Mouse (Mus musculus) bone marrow macrophage, adult 2 months (primary cell): Measurements from ENCODE around the gene Saxo1. TPM values are rescaled to one million over a fixed set of nuclear protein-coding genes. Genes with fewer than 3 reads are reported as not detected.

Experiments used
- H3K27ac ChIP-seq: 2 replicates; pipeline ENCODE4 v1.5.1; 2012; ENCODE audit warnings: low read depth, low read length; ENCODE audit not compliant: insufficient read depth
- H3K4me1 ChIP-seq: 2 replicates; pipeline ENCODE4 v1.6.1; 2012; ENCODE audit warnings: low read length; ENCODE audit not compliant: control insufficient read depth, insufficient read depth
- H3K4me3 ChIP-seq: 2 replicates; pipeline ENCODE4 v1.5.1; 2012; ENCODE audit warnings: mild to moderate bottlenecking, low read length, moderate library complexity; ENCODE audit not compliant: insufficient read depth
- CTCF ChIP-seq: IDR thresholded peaks from 2 replicates; pipeline ENCODE4 v1.5.1; 2012; ENCODE audit warnings: low read depth, mild to moderate bottlenecking, low read length, moderate library complexity
- POLR2A ChIP-seq: IDR thresholded peaks from 2 replicates; pipeline ENCODE4 v1.6.1; 2012; ENCODE audit warnings: mild to moderate bottlenecking, low read depth, low read length, borderline replicate concordance
- polyA plus RNA-seq: library from polyadenylated mRNA; stranded (reverse); fragments of >200 nt; gene quantifications from 2 replicates; pipeline ENCODE4 v1.2.4, GENCODE M21; 2012; ENCODE audit not compliant: missing spikeins, insufficient read depth, insufficient read length

The Saxo1 gene
- polyA plus RNA-seq, 1 experiment: not detected

GRCm38 (mm10) chr4:86489128-86489527, 69.0 kb downstream of the Saxo1 start:
- no peak overlapping the region for H3K27ac ChIP-seq
- TF ChIP-seq CTCF (no peak), POLR2A (no peak)
- H3K4me1 ChIP-seq: no peaks in the 10 kb centered on the region
- H3K4me3 ChIP-seq: no peak overlapping the region

GRCm38 (mm10) chr4:86486901-86487300, 71.2 kb downstream of the Saxo1 start:
- no peak overlapping the region for H3K4me3 ChIP-seq
- TF ChIP-seq CTCF (no peak), POLR2A (no peak)
- H3K4me1 ChIP-seq: no peaks in the 10 kb centered on the region
- no peak overlapping the region for H3K27ac ChIP-seq

GRCm38 (mm10) chr4:86486491-86486890, 71.6 kb downstream of the Saxo1 start:
- no peak for TF ChIP-seq POLR2A
- TF ChIP-seq CTCF: no peak
- no peak overlapping the region for H3K4me3 ChIP-seq
- H3K4me1 ChIP-seq: no peaks in the 10 kb centered on the region
- H3K27ac ChIP-seq: no peak overlapping the region

- no peaks in the 10 kb centered on the region for H3K4me1 ChIP-seq
- no peak overlapping the region for H3K27ac ChIP-seq
- no peak for TF ChIP-seq POLR2A
- no peak overlapping the region for H3K4me3 ChIP-seq
These were observed 73.1 kb downstream of the Saxo1 start for GRCm38 (mm10) chr4:86485052-86485451.

- Histone ChIP-seq H3K27ac (no peak overlapping the region), H3K4me1 (no peaks in the 10 kb centered on the region), H3K4me3 (no peak overlapping the region)
- TF ChIP-seq CTCF (no peak), POLR2A (no peak)
These were observed 74.4 kb downstream of the Saxo1 start for GRCm38 (mm10) chr4:86483686-86484085.

GRCm38 (mm10) chr4:86483013-86483615, 75.0 kb downstream of the Saxo1 start:
- no peaks in the 10 kb centered on the region for H3K4me1 ChIP-seq
- TF ChIP-seq CTCF (no peak), POLR2A (no peak)
- no peak overlapping the region for H3K4me3 ChIP-seq
- no peak overlapping the region for H3K27ac ChIP-seq

- Histone ChIP-seq H3K4me3 (no peak overlapping the region), H3K4me1 (no peaks in the 10 kb centered on the region), H3K27ac (no peak overlapping the region)
- TF ChIP-seq CTCF (no peak), POLR2A (no peak)
These were observed 77.2 kb downstream of the Saxo1 start for GRCm38 (mm10) chr4:86480891-86481290.

GRCm38 (mm10) chr4:86464808-86465207, 93.3 kb downstream of the Saxo1 start:
- TF ChIP-seq POLR2A: no peak
- no peak for TF ChIP-seq CTCF
- Histone ChIP-seq H3K4me3 (no peak overlapping the region), H3K27ac (no peak overlapping the region), H3K4me1 (no peaks in the 10 kb centered on the region)

GRCm38 (mm10) chr4:86450468-86450867, 107.7 kb downstream of the Saxo1 start:
- Histone ChIP-seq H3K27ac (no peak overlapping the region), H3K4me1 (no peaks in the 10 kb centered on the region), H3K4me3 (no peak overlapping the region)
- no peak for TF ChIP-seq POLR2A
- TF ChIP-seq CTCF: no peak

GRCm38 (mm10) chr4:86436336-86436735, 121.8 kb downstream of the Saxo1 start:
- Histone ChIP-seq H3K4me1 (no peaks in the 10 kb centered on the region), H3K4me3 (no peak overlapping the region), H3K27ac (no peak overlapping the region)
- TF ChIP-seq POLR2A (no peak), CTCF (no peak)

GRCm38 (mm10) chr4:86435631-86436030, 122.5 kb downstream of the Saxo1 start:
- Histone ChIP-seq H3K27ac (no peak overlapping the region), H3K4me3 (no peak overlapping the region), H3K4me1 (no peaks in the 10 kb centered on the region)
- TF ChIP-seq CTCF: no peak
- no peak for TF ChIP-seq POLR2A
